Comparison of ENCODE assay signal across 8 mouse cellular contexts in the genomic region with DNA sequence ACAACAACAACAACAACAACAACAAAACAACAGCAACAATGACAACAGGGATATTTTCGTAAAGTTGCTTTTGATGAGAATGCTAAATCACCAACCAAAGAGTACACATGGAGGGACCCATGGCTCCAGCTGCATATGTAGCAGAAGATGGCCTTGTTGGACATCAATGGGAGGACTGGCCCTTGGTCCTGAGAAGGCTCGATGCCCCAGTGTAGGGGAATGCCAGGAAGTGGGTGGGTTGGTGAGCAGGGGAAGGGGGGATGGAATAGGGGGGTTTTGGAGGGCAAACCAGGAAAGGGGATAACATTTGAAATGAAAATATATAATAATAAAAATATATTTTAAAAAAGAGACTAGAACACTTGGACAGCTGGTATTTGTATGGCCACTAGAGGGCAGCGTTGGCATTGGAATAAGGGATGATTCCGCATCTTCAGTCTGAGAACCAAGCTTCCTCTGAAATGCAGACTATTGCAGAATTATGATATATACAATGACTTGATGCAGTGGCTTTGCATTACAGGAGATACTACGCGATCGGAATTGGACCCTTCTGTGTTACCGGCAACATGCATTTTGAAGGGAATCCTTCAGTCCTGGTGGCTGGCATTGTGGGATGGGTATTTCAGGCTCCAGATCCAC.
A peak's percentile ranks its signal among the peaks of the same experiment; 100 is the strongest.
DNase-seq lines count a peak whose midpoint lies in the region; ATAC-seq and TF ChIP-seq lines count a peak whose summit lies in the region.

No protein-coding gene starts in this region.

- 0 out of 2 replicates have a peak overlapping the region, but pooled peaks have one; percentile 19 for H3K4me2 ChIP-seq in forebrain, postnatal 0 days (ENCODE audit: low read depth)
- H3K4me2 ChIP-seq in limb, embryonic 14.5 days (replicated peaks; ENCODE audit: low read depth, low read length, severe bottlenecking): 0 out of 2 replicates have a peak overlapping the region, but pooled peaks have one; percentile 13
- H3K4me2 ChIP-seq in neural tube, embryonic 11.5 days (ENCODE audit: low read depth): no peak overlapping the region

- TF ChIP-seq CTCF in forebrain, postnatal 0 days (IDR thresholded peaks at IDR 0.05; ENCODE audit: low read depth): peak; percentile 77

- WGBS in forebrain, postnatal 0 days: 35% methylated on average over 8 of the region's 8 CpGs
- WGBS in limb, embryonic 14.5 days: 43% methylated on average over 8 of the region's 8 CpGs
- WGBS in neural tube, embryonic 11.5 days: 40% methylated on average over 8 of the region's 8 CpGs

- H3K27ac ChIP-seq in forebrain, postnatal 0 days (ENCODE audit: low read depth, low read length): peak overlapping the region; percentile 29; the same call in 1 of the 2 replicates
- H3K27ac ChIP-seq in limb, embryonic 14.5 days (replicated peaks; ENCODE audit: low read depth, low read length): no peak overlapping the region
- no peak overlapping the region for H3K27ac ChIP-seq in neural tube, embryonic 11.5 days (ENCODE audit: low read depth, low read length)

- peak; percentile 74; the same call in 1 of the 2 replicates for ATAC-seq in forebrain, postnatal 0 days
- no peak; the same call in 1 of the 2 replicates for ATAC-seq in limb, embryonic 14.5 days (ENCODE audit: low FRiP score, low read depth)
- no peak for ATAC-seq in neural tube, embryonic 11.5 days (ENCODE audit: insufficient read depth, low FRiP score, low TSS enrichment)

- no peak for TF ChIP-seq POLR2A in limb, embryonic 14.5 days (IDR thresholded peaks at IDR 0.05; ENCODE audit: borderline replicate concordance, extremely low read depth, insufficient read depth, insufficient read length)

- no peaks in the 10 kb centered on the region for H3K36me3 ChIP-seq in forebrain, postnatal 0 days (ENCODE audit: insufficient read depth)
- H3K36me3 ChIP-seq in limb, embryonic 14.5 days (ENCODE audit: control insufficient read depth, insufficient read depth, low read length): no peaks in the 10 kb centered on the region
- no peaks in the 10 kb centered on the region for H3K36me3 ChIP-seq in neural tube, embryonic 11.5 days (ENCODE audit: control insufficient read depth, insufficient read depth, low read length)

- DNase-seq in ovary, postnatal 10 days (ENCODE audit: low spot score): peak; percentile 34
- no peak for DNase-seq in ovary, adult 18-20 months (ENCODE audit: low spot score)
- DNase-seq in cerebellum, adult 8-10 months: peak; percentile 64
- peak; percentile 90 for DNase-seq in forebrain, postnatal 0 days
- DNase-seq in kidney, postnatal 10 days: peak; percentile 88
- DNase-seq in limb, embryonic 14.5 days (ENCODE audit: low spot score): peak; percentile 89
- peak; percentile 66 for DNase-seq in neural tube, embryonic 11.5 days (ENCODE audit: low spot score)
- DNase-seq in thymus, postnatal 25 days: peak; percentile 14

- H3K9ac ChIP-seq in forebrain, postnatal 0 days: no peak overlapping the region
- H3K9ac ChIP-seq in limb, embryonic 14.5 days (ENCODE audit: low read depth, low read length, severe bottlenecking): no peak overlapping the region
- H3K9ac ChIP-seq in neural tube, embryonic 11.5 days (ENCODE audit: low read length): no peak overlapping the region

- H3K4me1 ChIP-seq in forebrain, postnatal 0 days (ENCODE audit: insufficient read depth): no peaks in the 10 kb centered on the region
- peaks cover 5% of the 10 kb centered on the region; the same call in 1 of the 2 replicates for H3K4me1 ChIP-seq in limb, embryonic 14.5 days (ENCODE audit: control insufficient read depth, insufficient read depth, low read length)
- H3K4me1 ChIP-seq in neural tube, embryonic 11.5 days (ENCODE audit: control insufficient read depth, insufficient read depth, low read length): no peaks in the 10 kb centered on the region

- H3K27me3 ChIP-seq in forebrain, postnatal 0 days (ENCODE audit: insufficient read depth, low read length): no peaks in the 10 kb centered on the region
- H3K27me3 ChIP-seq in limb, embryonic 14.5 days (ENCODE audit: control insufficient read depth, insufficient read depth, low read length): no peaks in the 10 kb centered on the region
- H3K27me3 ChIP-seq in neural tube, embryonic 11.5 days (ENCODE audit: control insufficient read depth, insufficient read depth, low read length): no peaks in the 10 kb centered on the region

- H3K9me3 ChIP-seq in forebrain, postnatal 0 days (ENCODE audit: low read length): no peaks in the 10 kb centered on the region
- H3K9me3 ChIP-seq in limb, embryonic 14.5 days (ENCODE audit: control insufficient read depth, low read length): no peaks in the 10 kb centered on the region
- H3K9me3 ChIP-seq in neural tube, embryonic 11.5 days (ENCODE audit: control insufficient read depth, low read length): no peaks in the 10 kb centered on the region

- no peak overlapping the region for H3K4me3 ChIP-seq in forebrain, postnatal 0 days (ENCODE audit: low read depth, low read length)
- H3K4me3 ChIP-seq in limb, embryonic 14.5 days (replicated peaks; ENCODE audit: low read length): no peak overlapping the region
- H3K4me3 ChIP-seq in neural tube, embryonic 11.5 days (ENCODE audit: low read depth, low read length): no peak overlapping the region
